Mouse (Mus musculus) hindbrain, embryonic 14.5 days (tissue): ENCODE data around the gene Egln2. TPM values are rescaled to one million over a fixed set of nuclear protein-coding genes. Genes with fewer than 3 reads are reported as not detected.

Experiments
- ATAC-seq: fragments of 200-750 bp; cut with Nextera tagmentation; 2 replicates; pipeline ENCODE4 v1.8.0; 2017; ENCODE audit warnings: moderate number of reproducible peaks, mild to moderate bottlenecking, moderate TSS enrichment, moderate library complexity; ENCODE audit not compliant: low FRiP score
- DNase-seq: peaks from one replicate; pipeline ENCODE4 v3.0.0-alpha.2; 2015; ENCODE audit warnings: low spot score
- H3K27ac ChIP-seq: fragments of 300-500 bp; sonication (generic); 2 replicates; pipeline ENCODE4 v1.5.1; 2014; ENCODE audit warnings: mild to moderate bottlenecking, moderate library complexity
- H3K27me3 ChIP-seq: fragments of 300-500 bp; sonication (generic); 2 replicates; pipeline ENCODE4 v1.6.1; 2014; ENCODE audit warnings: mild to moderate bottlenecking, low read length, mixed read lengths; ENCODE audit not compliant: control insufficient read depth, insufficient read depth
- H3K36me3 ChIP-seq: fragments of 300-500 bp; sonication (generic); replicated peaks from 2 replicates; pipeline ENCODE4 v1.6.1; 2014; ENCODE audit not compliant: control insufficient read depth, insufficient read depth
- H3K4me1 ChIP-seq: fragments of 300-500 bp; sonication (generic); replicated peaks from 2 replicates; pipeline ENCODE4 v1.6.1; 2014; ENCODE audit warnings: antibody characterized with exemption, low read length, mixed read lengths; ENCODE audit not compliant: control insufficient read depth, insufficient read depth
- H3K4me2 ChIP-seq: fragments of 300-500 bp; sonication (generic); replicated peaks from 2 replicates; pipeline ENCODE4 v1.6.1; 2014; ENCODE audit warnings: mild to moderate bottlenecking, moderate library complexity
- H3K4me3 ChIP-seq: fragments of 300-500 bp; sonication (generic); replicated peaks from 2 replicates; pipeline ENCODE4 v1.5.1; 2014; ENCODE audit warnings: mild to moderate bottlenecking, low read length
- H3K9ac ChIP-seq: fragments of 300-500 bp; sonication (generic); 2 replicates; pipeline ENCODE4 v1.6.1; 2014
- H3K9me3 ChIP-seq: fragments of 300-500 bp; sonication (generic); 2 replicates; pipeline ENCODE4 v1.6.1; 2016; ENCODE audit warnings: low read length; ENCODE audit not compliant: control insufficient read depth
- WGBS: fragments of 180-500 bp; shearing (Covaris S2); extraction: QIAGEN DNeasy Blood & Tissue Kit; methylation state at CpG from one replicate; pipeline ENCODE4 v1.1.7; 2014; 5-methylcytosine and 5-hydroxymethylcytosine counted together
- polyA plus RNA-seq: library from polyadenylated mRNA; unstranded; fragments of >200 nt; fragmentation: Nextera tagmentation; extraction: Ambion mirVana; gene quantifications from 2 replicates; pipeline ENCODE4 v1.2.1, GENCODE M21; 2014

The Egln2 gene
- polyA plus RNA-seq, 1 experiment from 2014 or later: 55.3 TPM

GRCm38 (mm10) chr7:27193731-27194130, 27.1 kb upstream of the Egln2 start:
- no peak overlapping the region for H3K4me2 ChIP-seq
- ATAC-seq (no peak), DNase-seq (no peak)
- 90% methylated on average over 4 of the region's 4 CpGs for WGBS
- H3K27me3 ChIP-seq: no peaks in the 10 kb centered on the region
- no peak overlapping the region for H3K4me3 ChIP-seq
- peaks cover 15% of the 10 kb centered on the region for H3K4me1 ChIP-seq
- H3K9me3 ChIP-seq: no peaks in the 10 kb centered on the region
- peaks cover 53% of the 10 kb centered on the region for H3K36me3 ChIP-seq
- H3K9ac ChIP-seq: peak overlapping the region; percentile 6; the same call in 1 of the 2 replicates
- no peak overlapping the region for H3K27ac ChIP-seq

GRCm38 (mm10) chr7:27192434-27192833, 25.8 kb upstream of the Egln2 start:
- peaks cover 15% of the 10 kb centered on the region for H3K4me1 ChIP-seq
- H3K4me3 ChIP-seq: no peak overlapping the region
- H3K27ac ChIP-seq: no peak overlapping the region
- H3K9ac ChIP-seq: no peak overlapping the region
- no peaks in the 10 kb centered on the region for H3K27me3 ChIP-seq
- ATAC-seq (no peak), DNase-seq (no peak)
- no peaks in the 10 kb centered on the region for H3K9me3 ChIP-seq
- H3K4me2 ChIP-seq: no peak overlapping the region
- 100% methylated on average over 5 of the region's 5 CpGs for WGBS
- H3K36me3 ChIP-seq: peaks cover 66% of the 10 kb centered on the region

- H3K27ac ChIP-seq: no peak overlapping the region
- H3K4me2 ChIP-seq: no peak overlapping the region
- H3K4me3 ChIP-seq: no peak overlapping the region
- peaks cover 2% of the 10 kb centered on the region for H3K4me1 ChIP-seq
- H3K27me3 ChIP-seq: no peaks in the 10 kb centered on the region
- no peak for DNase-seq
- no peak overlapping the region for H3K9ac ChIP-seq
- no peaks in the 10 kb centered on the region for H3K9me3 ChIP-seq
- WGBS: 90% methylated on average over 10 of the region's 10 CpGs
- H3K36me3 ChIP-seq: peaks cover 96% of the 10 kb centered on the region
- ATAC-seq: no peak; the same call in 1 of the 2 replicates
These were observed 22.8 kb upstream of the Egln2 start for GRCm38 (mm10) chr7:27189271-27189931.

- Histone ChIP-seq H3K9me3 (no peaks in the 10 kb centered on the region), H3K36me3 (peaks cover 82% of the 10 kb centered on the region), H3K27me3 (no peaks in the 10 kb centered on the region), H3K4me2 (no peak overlapping the region), H3K4me1 (no peaks in the 10 kb centered on the region), H3K4me3 (no peak overlapping the region), H3K9ac (no peak overlapping the region), H3K27ac (no peak overlapping the region)
- ATAC-seq: no peak
- WGBS: 89% methylated on average over 5 of the region's 5 CpGs
- no peak for DNase-seq
These were observed 19.4 kb upstream of the Egln2 start for GRCm38 (mm10) chr7:27185986-27186385.

- H3K36me3 ChIP-seq: peaks cover 72% of the 10 kb centered on the region
- H3K9ac ChIP-seq: no peak overlapping the region
These were observed 18.4 kb upstream of the Egln2 start for GRCm38 (mm10) chr7:27184964-27185363.

GRCm38 (mm10) chr7:27182498-27182897, 15.9 kb upstream of the Egln2 start:
- DNase-seq: no peak
- peaks cover 47% of the 10 kb centered on the region for H3K36me3 ChIP-seq
- WGBS: 65% methylated on average over 1 of the region's 1 CpGs

More at GRCm38 (mm10) chr7:27184964-27185363, 18.4 kb upstream of the Egln2 start:
- Histone ChIP-seq H3K9me3 (no peaks in the 10 kb centered on the region), H3K4me2 (no peak overlapping the region), H3K27me3 (no peaks in the 10 kb centered on the region), H3K4me3 (no peak overlapping the region), H3K4me1 (0 out of 2 replicates have a peak, but pooled peaks cover 4% of the 10 kb centered on the region), H3K27ac (no peak overlapping the region)
- no peak for ATAC-seq
- WGBS: 87% methylated on average over 3 of the region's 3 CpGs
- DNase-seq: no peak

GRCm38 (mm10) chr7:27180837-27181695, 14.5 kb upstream of the Egln2 start, which contains the start of the genes Gm21983 and Mia:
Gene Gm21983 (minus strand): TSS chr7:27181086.
Gene Mia (minus strand): TSS chr7:27181157.
- Histone ChIP-seq H3K9me3 (no peaks in the 10 kb centered on the region), H3K4me2 (peak within 1 kb of the TSS; percentile 49), H3K27ac (peak within 1 kb of the TSS; percentile 81), H3K27me3 (no peaks in the 10 kb centered on the region), H3K4me1 (peaks cover 13% of the 10 kb centered on the region), H3K36me3 (peaks cover 33% of the 10 kb centered on the region), H3K9ac (0 out of 2 replicates have a peak within 1 kb of the TSS, but pooled peaks have one; percentile 16), H3K4me3 (0 out of 2 replicates have a peak within 1 kb of the TSS, but pooled peaks have one; percentile 2)
- WGBS: 65% methylated on average over 14 of the region's 14 CpGs
- DNase-seq: no peak
- ATAC-seq: no peak

More at GRCm38 (mm10) chr7:27182498-27182897, 15.9 kb upstream of the Egln2 start:
- H3K27ac ChIP-seq: no peak overlapping the region
- H3K9ac ChIP-seq: no peak overlapping the region
- H3K4me3 ChIP-seq: no peak overlapping the region
- no peaks in the 10 kb centered on the region for H3K9me3 ChIP-seq
- no peak for ATAC-seq
- no peaks in the 10 kb centered on the region for H3K27me3 ChIP-seq
- H3K4me2 ChIP-seq: no peak overlapping the region
- peaks cover 13% of the 10 kb centered on the region for H3K4me1 ChIP-seq

- no peak overlapping the region for H3K9ac ChIP-seq
- H3K36me3 ChIP-seq: peaks cover 23% of the 10 kb centered on the region
- no peaks in the 10 kb centered on the region for H3K27me3 ChIP-seq
- no peaks in the 10 kb centered on the region for H3K9me3 ChIP-seq
- DNase-seq (peak; percentile 50), ATAC-seq (no peak)
- H3K4me2 ChIP-seq: peak overlapping the region; percentile 49
- H3K27ac ChIP-seq: peak overlapping the region; percentile 81
- 33% methylated on average over 5 of the region's 5 CpGs for WGBS
- peaks cover 13% of the 10 kb centered on the region for H3K4me1 ChIP-seq
- no peak overlapping the region for H3K4me3 ChIP-seq
These were observed 13.4 kb upstream of the Egln2 start for GRCm38 (mm10) chr7:27180036-27180435.
